Mouse (Mus musculus) stomach, postnatal 0 days (tissue): ENCODE results near the gene Slc2a10. TPM values are rescaled to one million over a fixed set of nuclear protein-coding genes. Genes with fewer than 3 reads are reported as not detected.
A peak's percentile ranks its signal among the peaks of the same experiment; 100 is the strongest.

Experiments used
- ATAC-seq: fragments of 200-750 bp; cut with Nextera tagmentation; 2 replicates; pipeline ENCODE4 v1.8.0; 2017; ENCODE audit not compliant: low FRiP score, low TSS enrichment
- DNase-seq: peaks from one replicate; pipeline ENCODE4 v3.0.0-alpha.2; 2016; ENCODE audit warnings: low spot score
- H3K27ac ChIP-seq: fragments of 300-500 bp; sonication (generic); replicated peaks from 2 replicates; pipeline ENCODE4 v1.5.1; 2014; ENCODE audit warnings: mild to moderate bottlenecking, control low read depth
- H3K27me3 ChIP-seq: fragments of 300-500 bp; sonication (generic); 2 replicates; pipeline ENCODE4 v1.6.1; 2014; ENCODE audit warnings: low read length; ENCODE audit not compliant: control insufficient read depth, insufficient read depth
- H3K36me3 ChIP-seq: fragments of 300-500 bp; sonication (generic); 2 replicates; pipeline ENCODE4 v1.6.1; 2014; ENCODE audit warnings: low read length, mixed read lengths; ENCODE audit not compliant: control insufficient read depth, insufficient read depth
- H3K4me1 ChIP-seq: fragments of 300-500 bp; sonication (generic); replicated peaks from 2 replicates; pipeline ENCODE4 v1.6.1; 2014; ENCODE audit warnings: antibody characterized with exemption; ENCODE audit not compliant: control insufficient read depth, insufficient read depth
- H3K4me2 ChIP-seq: fragments of 300-500 bp; sonication (generic); replicated peaks from 2 replicates; pipeline ENCODE4 v1.6.1; 2014; ENCODE audit warnings: low read depth, mild to moderate bottlenecking, control low read depth, moderate library complexity
- H3K4me3 ChIP-seq: fragments of 300-500 bp; sonication (generic); 2 replicates; pipeline ENCODE4 v1.5.1; 2014; ENCODE audit warnings: low read depth, low read length, control low read depth
- H3K9ac ChIP-seq: fragments of 300-500 bp; sonication (generic); 2 replicates; pipeline ENCODE4 v1.6.1; 2014; ENCODE audit warnings: mild to moderate bottlenecking, low read length, control low read depth, mixed read lengths
- H3K9me3 ChIP-seq: fragments of 300-500 bp; sonication (generic); 2 replicates; pipeline ENCODE4 v1.6.1; 2016; ENCODE audit warnings: low read length; ENCODE audit not compliant: control insufficient read depth
- CTCF ChIP-seq: IDR thresholded peaks from 2 replicates; pipeline ENCODE4 v1.5.1; 2016; ENCODE audit warnings: antibody characterized with exemption, low read depth, mild to moderate bottlenecking, moderate library complexity
- EP300 ChIP-seq: optimal IDR thresholded peaks from 2 replicates; pipeline ENCODE3; 2016; ENCODE audit warnings: antibody characterized with exemption
- WGBS: fragments of 180-500 bp; shearing (Covaris S2); extraction: QIAGEN DNeasy Blood & Tissue Kit; methylation state at CpG from one replicate; pipeline ENCODE4 v1.1.7; 2014; 5-methylcytosine and 5-hydroxymethylcytosine counted together
- polyA plus RNA-seq: library from polyadenylated mRNA; unstranded; fragments of >200 nt; fragmentation: Nextera tagmentation; extraction: Ambion mirVana; gene quantifications from 2 replicates; pipeline ENCODE4 v1.2.1, GENCODE M21; 2015

Gene Slc2a10
- polyA plus RNA-seq, 1 experiment from 2014 or later = 10.1 TPM

- no peaks in the 10 kb centered on the region for H3K9me3 ChIP-seq
- DNase-seq = no peak
- ATAC-seq = no peak; the same call in 1 of the 2 replicates
- no peaks in the 10 kb centered on the region for H3K27me3 ChIP-seq
- peak overlapping the region; percentile 60 for H3K4me3 ChIP-seq
- peak overlapping the region; percentile 79 for H3K9ac ChIP-seq
- WGBS = 25% methylated on average over 17 of the region's 17 CpGs
- peaks cover 7% of the 10 kb centered on the region; the same call in 1 of the 2 replicates for H3K36me3 ChIP-seq
- TF ChIP-seq EP300 = no peak
- no peaks in the 10 kb centered on the region; the same call in 1 of the 2 replicates for H3K4me1 ChIP-seq
- H3K27ac ChIP-seq = no peak overlapping the region
- H3K4me2 ChIP-seq = peak overlapping the region; percentile 67
Observed at GRCm38 (mm10) chr2:165493587-165494210, 9.9 kb upstream of the Slc2a10 start.

- Histone ChIP-seq H3K36me3 (peaks cover 3% of the 10 kb centered on the region; the same call in 1 of the 2 replicates), H3K4me2 (no peak overlapping the region), H3K9ac (no peak overlapping the region), H3K4me3 (no peak overlapping the region), H3K27me3 (no peaks in the 10 kb centered on the region), H3K9me3 (no peaks in the 10 kb centered on the region), H3K27ac (no peak overlapping the region), H3K4me1 (no peaks in the 10 kb centered on the region; the same call in 1 of the 2 replicates)
- TF ChIP-seq CTCF (no peak), EP300 (no peak)
- 28% methylated on average over 2 of the region's 2 CpGs for whole genome bisulfite sequencing
- DNase-seq (no peak), ATAC-seq (no peak)
Observed at GRCm38 (mm10) chr2:165494495-165494894, 9.1 kb upstream of the Slc2a10 start.

- Histone ChIP-seq H3K27ac (no peak overlapping the region), H3K27me3 (no peaks in the 10 kb centered on the region), H3K4me1 (no peaks in the 10 kb centered on the region; the same call in 1 of the 2 replicates), H3K4me3 (no peak overlapping the region), H3K4me2 (no peak overlapping the region), H3K9ac (no peak overlapping the region), H3K9me3 (no peaks in the 10 kb centered on the region), H3K36me3 (no peaks in the 10 kb centered on the region)
- no peak for ATAC-seq
- peak; percentile 72 for DNase-seq
- TF ChIP-seq EP300 (no peak), CTCF (peak; percentile 72)
Observed at GRCm38 (mm10) chr2:165496251-165496650, 7.3 kb upstream of the Slc2a10 start.

GRCm38 (mm10) chr2:165497706-165498275 is 5.8 kb upstream of the Slc2a10 start:
- DNase-seq (peak; percentile 57), ATAC-seq (peak; percentile 47)
- H3K27ac ChIP-seq = no peak overlapping the region
- H3K4me3 ChIP-seq = no peak overlapping the region
- WGBS = 43% methylated on average over 2 of the region's 2 CpGs
- H3K9me3 ChIP-seq = no peaks in the 10 kb centered on the region
- H3K9ac ChIP-seq = no peak overlapping the region
- H3K27me3 ChIP-seq = no peaks in the 10 kb centered on the region
- H3K4me1 ChIP-seq = no peaks in the 10 kb centered on the region
- H3K36me3 ChIP-seq = no peaks in the 10 kb centered on the region
- no peak overlapping the region for H3K4me2 ChIP-seq
- TF ChIP-seq CTCF = no peak
- no peak for TF ChIP-seq EP300

GRCm38 (mm10) chr2:165498816-165499215 is 4.8 kb upstream of the Slc2a10 start:
- peaks cover 2% of the 10 kb centered on the region; the same call in 1 of the 2 replicates for H3K4me1 ChIP-seq
- ATAC-seq (no peak), DNase-seq (no peak)
- TF ChIP-seq CTCF (no peak), EP300 (no peak)
- no peak overlapping the region for H3K4me3 ChIP-seq
- no peak overlapping the region for H3K4me2 ChIP-seq
- peak overlapping the region; percentile 18; the same call in 1 of the 2 replicates for H3K27ac ChIP-seq
- 12% methylated on average over 6 of the region's 6 CpGs for WGBS
- H3K36me3 ChIP-seq = no peaks in the 10 kb centered on the region
- no peaks in the 10 kb centered on the region for H3K9me3 ChIP-seq
- H3K27me3 ChIP-seq = no peaks in the 10 kb centered on the region
- no peak overlapping the region for H3K9ac ChIP-seq

GRCm38 (mm10) chr2:165509686-165510085 is 6.1 kb downstream of the Slc2a10 start:
- TF ChIP-seq EP300 (no peak), CTCF (no peak)
- DNase-seq (no peak), ATAC-seq (no peak)
- Histone ChIP-seq H3K36me3 (no peaks in the 10 kb centered on the region), H3K27me3 (no peaks in the 10 kb centered on the region), H3K9me3 (no peaks in the 10 kb centered on the region), H3K4me3 (no peak overlapping the region), H3K9ac (no peak overlapping the region), H3K4me1 (peaks cover 2% of the 10 kb centered on the region; the same call in 1 of the 2 replicates), H3K4me2 (no peak overlapping the region), H3K27ac (no peak overlapping the region)
- WGBS = 58% methylated on average over 9 of the region's 9 CpGs
